Mouse (Mus musculus) urinary bladder, postnatal 36 days (tissue): Measurements from ENCODE around the gene Vsx2.
A peak's percentile ranks its signal among the peaks of the same experiment; 100 is the strongest.

ENCODE experiments used
- DNase-seq, 2 experiments: peaks; one replicate each; pipeline ENCODE4 v3.0.0; 2022; ENCODE audit warnings: low spot score in 2 of 2, mixed read lengths in 1 of 2

Gene Vsx2

DNA sequence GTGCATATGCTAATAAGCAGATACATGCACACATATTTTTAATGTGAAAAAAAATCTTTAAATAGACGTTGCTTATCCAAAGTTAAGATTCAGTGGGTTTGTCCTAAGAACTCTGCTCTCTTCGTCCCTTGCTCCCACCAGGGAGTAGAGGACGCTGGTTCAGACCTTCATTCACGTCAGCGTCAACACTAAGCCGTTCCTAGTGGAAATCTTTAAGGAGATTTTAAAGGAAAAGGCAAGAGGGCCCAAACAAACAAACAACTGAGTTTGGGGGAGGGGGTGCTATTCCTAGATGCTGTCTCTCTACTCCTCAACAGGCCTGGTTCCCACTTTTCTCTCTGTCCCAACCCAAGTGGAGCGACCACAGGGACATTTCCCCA, 2.8 kb downstream of the Vsx2 start:
- DNase-seq, result no peak

DNA sequence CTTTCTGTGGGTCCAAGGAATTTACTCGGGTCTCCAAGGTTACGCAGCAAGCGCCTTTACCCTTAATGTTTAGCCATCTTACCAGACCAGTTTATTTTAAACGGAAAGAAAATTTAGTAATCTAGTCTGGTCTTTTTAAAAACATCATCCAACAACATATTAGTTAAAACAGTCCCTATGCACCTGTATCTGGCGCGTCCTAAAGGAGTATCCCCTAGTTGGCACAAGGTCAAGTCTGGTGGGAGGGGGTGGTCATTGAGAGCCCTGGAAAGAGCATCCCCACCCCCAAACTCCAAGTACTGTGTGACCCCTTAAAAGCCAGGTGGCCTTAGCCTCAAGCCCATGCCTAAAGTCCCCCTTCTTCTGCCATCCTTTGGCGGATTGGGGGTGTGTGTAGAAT, 3.5 kb downstream of the Vsx2 start:
- no peak for DNase-seq

DNA sequence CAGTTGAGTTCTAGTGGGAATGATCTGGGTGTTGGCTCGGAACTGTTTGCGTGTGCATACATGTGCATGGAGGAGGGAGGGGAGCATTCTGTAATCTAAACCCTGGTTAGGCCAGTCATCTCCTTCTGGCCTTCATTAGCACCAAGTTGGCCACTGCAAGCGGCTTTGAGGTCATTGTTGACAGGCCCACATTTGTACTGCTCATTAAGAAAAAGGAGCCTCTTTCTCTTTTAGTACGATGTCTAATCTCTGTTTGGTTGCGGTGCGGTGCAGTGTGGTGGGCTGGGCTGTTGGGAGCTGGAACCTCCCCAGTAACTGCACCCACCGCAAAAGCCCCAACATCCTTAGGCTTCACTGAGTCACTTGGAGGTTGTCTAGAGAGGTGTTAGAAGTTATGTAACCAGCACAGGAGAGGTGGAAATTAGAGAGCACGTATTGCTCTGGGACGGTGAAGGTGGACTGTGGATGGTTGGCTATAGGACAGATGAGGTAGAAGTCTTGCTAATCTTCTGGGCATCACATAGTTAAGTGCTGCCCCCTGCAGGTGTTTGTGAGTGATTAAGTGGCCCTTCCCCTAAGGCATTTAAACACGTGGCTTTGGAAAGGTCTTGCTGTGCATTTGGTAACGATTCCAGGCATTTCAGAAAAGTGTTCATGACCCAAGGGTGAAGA, 8.3 kb downstream of the Vsx2 start:
- no peak for DNase-seq

DNA sequence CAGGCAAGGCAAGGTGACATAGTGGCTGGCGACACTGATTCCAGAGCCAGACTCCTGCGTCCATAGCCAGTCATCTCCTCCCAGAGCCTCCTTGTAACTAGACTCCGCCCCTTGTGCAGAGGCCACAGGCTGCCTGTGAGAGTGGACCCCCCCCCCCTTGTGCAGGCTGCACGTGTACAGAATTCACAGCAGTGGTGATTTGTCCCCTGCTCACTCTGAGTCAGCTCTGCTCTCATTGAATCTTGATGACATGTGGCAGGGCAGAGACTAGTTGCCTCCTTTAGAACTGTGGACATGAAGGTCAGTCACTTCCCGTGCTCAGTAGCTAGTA, 8.8 kb downstream of the Vsx2 start:
- DNase-seq, result no peak

DNA sequence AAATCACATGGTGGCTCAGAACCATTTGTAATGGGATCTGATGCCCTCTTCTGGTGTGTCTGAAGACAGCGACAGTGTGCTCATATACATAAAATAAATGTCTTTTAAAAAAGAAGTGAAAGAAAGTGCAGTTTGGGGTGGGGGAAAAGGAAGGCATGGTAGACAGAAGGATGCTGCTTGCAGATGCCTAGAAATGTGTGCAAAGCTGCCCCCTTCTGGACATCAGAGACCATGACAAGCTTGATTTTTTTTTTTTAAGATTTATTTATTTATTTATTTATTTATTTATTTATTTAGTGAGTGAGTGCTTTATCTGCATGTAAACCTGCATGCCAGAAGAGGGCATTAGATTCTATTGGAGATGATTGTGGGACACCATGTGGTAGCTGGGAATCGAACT, 11.7 kb downstream of the Vsx2 start:
- DNase-seq, result no peak

DNA sequence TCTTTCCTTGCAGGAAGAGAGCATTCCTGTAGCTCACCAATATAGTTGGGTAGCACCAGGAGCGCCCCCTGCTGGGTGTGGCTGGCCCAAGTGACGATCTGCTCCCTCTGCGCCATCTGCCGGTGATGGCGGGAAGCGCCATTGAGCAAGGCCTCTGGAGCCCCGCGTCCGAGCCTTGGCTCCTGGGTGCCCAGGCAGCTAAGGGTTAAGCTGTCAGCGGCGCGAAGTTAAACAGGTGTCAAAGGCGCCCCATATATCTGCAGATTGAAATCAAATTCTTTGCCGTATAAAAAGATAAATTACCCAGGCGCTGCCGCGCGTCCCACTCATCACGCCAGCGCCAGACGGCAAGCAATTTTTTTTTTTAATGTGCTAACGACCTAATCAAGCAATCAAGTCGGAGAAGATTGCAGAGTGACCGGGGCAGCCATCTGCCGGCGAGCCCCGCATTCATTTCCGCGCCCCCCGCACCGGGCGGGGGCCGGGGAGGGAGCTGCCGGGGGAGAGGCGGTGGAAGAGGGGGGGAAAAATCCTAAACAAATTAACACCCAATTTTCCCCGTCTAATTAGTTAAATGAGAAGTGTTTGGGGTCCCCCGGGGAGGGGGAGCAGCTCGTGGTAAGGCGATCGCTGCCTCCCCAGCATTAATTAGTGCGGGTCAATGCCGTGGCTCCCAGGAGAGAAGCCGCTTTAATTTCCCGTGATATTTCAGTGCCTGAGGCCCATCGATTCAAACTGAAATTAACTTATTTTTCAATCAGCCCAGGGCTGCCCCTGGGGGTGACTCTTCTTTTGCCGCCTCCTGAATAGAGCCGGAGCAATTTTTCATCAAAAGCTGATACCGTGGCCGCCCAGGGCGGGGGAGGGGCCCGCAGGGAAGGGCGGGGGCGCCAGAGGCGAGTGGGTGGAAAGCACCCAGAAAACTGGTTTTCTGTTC, 20.5 kb downstream of the Vsx2 start:
- DNase-seq, result peak; percentile 90 to 91

DNA sequence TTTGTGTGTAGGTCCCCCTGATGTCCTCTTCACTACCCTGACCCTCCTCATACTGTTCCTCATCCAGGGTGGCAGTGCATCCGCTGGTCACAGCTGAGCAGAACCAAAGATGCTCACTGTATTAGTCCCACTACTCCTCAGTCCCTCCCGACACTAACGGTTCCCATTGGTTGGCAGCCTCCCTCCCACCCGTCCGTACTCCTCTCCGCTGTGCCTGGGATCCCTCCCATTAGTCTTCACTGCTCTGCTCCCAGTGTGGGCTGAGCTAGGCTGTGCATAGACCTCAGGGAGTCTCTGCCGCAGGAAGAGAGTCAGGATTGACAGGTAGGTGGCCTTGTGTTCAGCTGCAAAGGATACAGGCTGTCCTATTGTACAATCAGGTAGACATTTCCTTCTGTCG, 28.8 kb downstream of the Vsx2 start:
- DNase-seq, result no peak

DNA sequence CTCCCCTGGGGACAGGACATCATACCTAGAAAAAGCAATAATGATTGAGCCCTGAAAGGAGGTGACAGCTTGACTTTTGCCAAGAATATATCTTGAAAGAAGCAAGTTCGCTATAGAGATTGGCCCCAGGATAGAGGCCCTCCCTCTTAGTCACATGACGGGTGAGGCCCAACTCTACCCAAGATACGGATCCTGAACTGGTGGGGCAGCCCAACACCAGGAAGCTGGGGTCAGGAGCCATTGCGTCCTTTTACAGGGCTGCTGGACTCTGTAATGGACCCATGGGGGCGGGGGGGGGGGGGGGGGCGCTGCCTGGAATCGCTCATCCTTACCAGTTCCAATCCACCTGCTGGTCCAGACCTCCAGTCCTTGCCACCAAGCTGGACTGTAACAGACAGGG, 34.4 kb downstream of the Vsx2 start:
- DNase-seq, result no peak

DNA sequence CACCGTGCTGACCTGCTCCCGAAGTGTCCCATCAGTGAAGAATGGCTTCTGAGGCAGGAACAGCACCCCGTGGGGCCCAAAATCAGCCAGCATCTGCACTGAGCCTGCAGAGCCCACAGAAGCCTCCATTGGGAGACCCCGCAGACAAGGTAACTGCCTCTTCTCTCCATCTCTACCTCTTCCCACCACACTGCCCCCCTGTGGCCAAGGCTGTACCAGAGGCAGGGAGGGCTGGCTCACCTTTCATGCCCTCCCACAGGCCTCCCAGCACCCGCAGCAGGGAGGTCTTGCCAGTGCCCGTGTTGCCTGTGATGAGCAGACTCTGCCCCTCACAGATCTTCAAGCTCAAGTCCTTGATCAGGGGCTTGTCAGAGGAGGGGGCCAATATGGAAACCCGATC, 36.3 kb downstream of the Vsx2 start:
- no peak for DNase-seq

DNA sequence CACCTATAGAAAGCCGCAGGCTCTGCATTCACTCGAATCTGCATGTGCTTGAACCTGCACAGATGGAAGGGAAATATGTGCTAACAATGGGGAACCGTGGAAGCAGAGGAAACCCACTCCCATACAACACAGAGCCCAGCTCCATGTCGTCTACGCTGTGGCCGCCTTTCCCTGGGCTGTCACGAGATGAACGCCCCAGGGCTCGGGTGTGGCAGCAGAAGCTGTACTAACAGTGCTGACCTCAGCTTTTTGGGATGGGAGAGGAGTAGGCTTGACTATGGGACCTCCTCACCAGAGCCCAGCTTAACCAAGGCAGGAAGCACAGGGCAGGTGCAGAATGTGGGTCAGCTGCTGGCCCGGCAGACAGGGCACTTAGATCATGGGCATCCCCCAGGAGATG, 42.2 kb downstream of the Vsx2 start:
- no peak for DNase-seq

DNA sequence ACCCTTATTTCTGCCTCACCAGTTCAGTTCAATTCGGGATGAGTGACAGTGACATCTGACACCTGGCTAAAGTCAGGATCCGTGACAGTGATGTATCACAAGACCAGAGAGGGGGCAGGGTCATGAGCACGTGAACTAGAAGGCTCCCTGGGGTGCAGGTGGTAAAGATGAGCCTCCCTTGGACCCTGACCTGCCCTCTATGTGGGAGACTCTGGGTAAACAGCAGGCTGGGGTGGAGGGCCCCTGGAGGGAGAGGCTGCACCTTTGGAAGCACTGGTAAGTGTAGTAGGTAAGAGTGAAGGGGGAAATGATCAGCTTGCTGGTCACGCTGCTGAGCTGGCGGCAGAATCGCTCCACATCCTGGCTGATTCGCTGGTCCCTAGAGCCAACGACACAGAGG, 43.0 kb downstream of the Vsx2 start:
- no peak for DNase-seq

DNA sequence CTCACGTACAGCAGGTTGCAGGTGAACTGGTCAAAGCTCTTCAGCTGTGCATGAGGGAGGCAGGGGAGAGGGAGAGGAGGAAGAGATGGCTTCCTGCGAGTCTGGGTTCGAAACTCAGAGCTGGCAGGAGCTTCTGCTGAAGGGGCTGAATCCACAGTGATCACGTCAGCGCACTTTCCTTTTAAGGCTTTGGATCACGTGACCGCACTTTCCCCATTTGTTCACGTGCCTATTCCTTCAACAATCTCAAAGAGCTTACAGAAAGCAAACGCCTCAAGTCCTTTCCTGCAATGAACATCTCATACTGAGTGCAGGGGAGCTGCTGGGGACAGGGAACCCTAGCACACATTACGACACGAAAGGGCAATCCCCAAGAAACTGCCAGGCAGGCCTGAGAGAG, 44.4 kb downstream of the Vsx2 start:
- DNase-seq, result no peak

DNA sequence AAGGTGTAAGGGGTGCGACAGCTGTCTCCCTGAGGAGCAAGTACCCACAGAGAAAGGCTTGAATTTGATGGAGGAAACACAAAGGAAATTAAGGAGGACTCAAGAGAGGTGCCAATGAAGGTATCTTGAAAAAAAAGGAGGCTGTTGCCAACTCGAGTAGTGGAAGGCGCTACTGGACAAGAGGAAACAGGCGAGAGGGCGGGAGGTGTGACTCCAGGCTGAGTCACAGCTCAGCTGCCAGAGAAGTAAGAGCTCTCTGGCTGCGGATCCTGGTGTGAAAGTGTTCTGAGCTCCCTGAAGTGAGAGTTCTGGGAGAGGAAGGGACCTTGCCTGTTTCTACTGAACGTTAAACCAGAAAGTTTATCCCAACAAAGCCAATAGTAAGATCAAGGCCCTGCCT, 45.0 kb downstream of the Vsx2 start:
- peak; percentile 44 to 67 for DNase-seq

DNA sequence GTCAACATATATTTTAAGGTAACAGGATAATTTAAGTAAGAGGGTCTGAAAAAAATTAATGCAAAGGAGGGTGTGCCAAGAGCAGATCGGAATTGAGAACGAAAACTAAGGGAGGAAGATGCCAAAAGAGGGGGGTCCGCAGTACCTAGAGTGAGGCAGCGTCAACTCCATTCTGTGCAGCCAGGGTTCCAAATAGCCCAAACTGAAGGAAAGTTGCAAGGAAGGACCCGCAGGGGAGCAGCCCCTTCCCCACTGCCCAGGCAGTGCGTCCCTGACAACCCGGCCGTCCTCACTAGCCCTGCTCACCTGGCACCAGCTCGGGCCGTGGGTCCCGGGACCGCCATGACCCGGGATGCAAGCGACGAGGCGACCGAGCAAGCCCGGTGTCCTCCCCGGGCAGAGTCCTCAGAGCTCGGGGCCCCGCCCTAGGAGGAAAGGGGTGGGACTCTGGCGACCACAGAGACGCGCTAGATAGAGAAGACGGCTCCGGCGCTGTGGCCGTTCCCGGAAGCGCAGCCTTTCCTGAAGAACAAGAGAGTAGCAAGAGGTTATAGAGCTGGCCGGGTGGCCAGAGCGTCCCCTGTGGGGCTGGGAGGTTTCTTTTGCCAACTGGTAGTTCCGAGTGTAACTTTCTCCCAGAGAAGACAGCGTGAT, 47.5 kb downstream of the Vsx2 start, which contains the start of gene Abcd4:
Gene Abcd4 (minus strand): TSS at position 437 of the 654 bp plus-strand sequence.
- peak; percentile 90 to 96 for DNase-seq

DNA sequence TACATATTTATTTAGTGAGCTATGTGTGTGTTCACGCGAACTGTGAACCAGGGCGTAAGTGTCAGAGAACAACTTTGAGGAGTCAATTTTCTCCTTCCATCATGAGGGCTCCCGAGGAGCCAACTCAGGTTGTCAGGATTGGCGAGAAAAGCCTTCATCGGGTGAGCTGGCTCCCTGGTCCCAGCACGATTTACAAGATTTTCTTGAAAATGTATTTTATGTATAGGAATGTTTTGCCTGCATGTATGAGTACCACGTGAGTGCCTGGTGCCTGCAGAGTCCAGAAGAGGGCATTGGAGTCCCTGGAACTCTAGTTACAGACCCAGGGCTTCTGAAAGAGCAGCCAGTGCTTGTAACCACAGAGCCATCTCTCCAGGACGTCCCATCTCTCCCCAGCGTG, 48.1 kb downstream of the Vsx2 start:
- no peak for DNase-seq

DNA sequence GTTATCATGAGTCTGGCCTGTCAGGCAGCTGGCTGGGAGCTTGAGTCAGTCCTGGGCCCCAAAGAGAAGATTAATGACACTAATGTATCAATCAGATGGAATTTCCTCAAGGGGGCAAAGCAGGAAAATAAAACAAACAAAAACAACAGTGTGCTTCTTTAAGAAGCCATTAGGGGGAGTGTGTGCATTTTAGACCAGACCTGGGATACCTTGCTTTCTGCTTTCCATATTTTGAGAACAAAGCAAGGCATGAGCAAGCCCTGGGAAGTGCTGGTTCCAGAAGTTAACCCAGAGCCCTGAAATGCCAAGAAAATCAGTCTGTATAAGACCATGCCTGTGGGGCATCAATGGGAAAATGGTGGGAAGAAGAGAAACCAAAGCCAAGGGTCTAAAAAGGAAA, 51.4 kb downstream of the Vsx2 start:
- no peak for DNase-seq

DNA sequence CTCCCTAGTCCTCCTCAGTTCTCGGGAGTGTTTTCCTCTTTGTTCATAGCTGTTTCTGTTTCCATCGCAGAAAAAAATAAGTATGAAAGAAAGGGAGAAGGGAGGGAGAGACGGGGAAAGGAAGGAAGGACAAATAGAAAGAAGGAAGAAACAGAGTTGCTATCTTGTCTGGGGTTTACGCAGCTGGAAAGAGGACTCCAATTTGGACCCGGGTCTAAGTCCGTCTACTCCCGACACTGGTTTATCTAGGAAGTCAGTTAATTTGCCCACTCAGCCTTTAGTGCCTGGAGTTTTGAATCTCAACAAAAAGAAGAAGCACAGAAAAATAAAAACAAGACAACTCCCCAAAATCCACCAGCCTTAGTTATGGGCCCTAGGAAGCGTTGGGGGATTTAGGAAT, 55.0 kb downstream of the Vsx2 start:
- no peak for DNase-seq

DNA sequence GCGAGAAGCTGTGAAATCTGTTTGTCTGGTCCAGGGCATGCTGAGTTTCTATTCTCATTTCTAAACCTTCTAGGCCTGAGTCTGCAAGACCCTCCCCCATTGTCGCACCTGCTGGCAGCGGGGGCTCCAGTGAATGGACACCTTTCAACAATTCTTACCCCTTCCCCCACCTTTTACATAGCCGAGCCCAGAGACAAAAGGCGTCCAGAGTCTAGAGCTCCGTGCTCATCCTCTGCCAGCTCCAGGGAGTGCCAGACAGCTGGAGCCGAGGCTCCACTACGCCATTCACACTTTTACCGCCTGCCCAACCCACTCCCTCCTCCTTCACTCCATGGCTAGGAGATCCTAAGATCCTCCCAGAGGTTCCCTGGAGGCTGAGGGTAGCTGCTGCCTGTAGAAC, 55.6 kb downstream of the Vsx2 start:
- no peak for DNase-seq

DNA sequence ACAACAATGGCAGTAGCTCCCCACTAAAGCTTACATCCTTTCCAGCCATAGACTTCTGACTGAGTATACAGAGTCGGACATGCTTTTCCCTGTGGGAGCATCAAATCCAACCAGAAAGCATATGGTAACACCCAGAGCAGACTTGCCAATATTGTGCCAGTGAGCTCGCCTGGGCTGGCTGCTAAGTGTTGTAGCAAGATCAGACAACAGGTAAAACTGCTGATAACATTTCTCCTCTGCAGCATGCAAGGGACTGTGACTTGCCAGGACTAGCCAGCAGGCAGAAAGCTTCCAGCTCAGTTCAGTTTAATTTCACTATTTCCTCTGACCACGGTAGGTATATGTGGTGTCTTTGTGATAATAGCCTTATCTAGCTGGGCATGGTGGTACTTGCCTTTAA, 62.3 kb downstream of the Vsx2 start:
- peak; percentile 16 to 44 for DNase-seq

DNA sequence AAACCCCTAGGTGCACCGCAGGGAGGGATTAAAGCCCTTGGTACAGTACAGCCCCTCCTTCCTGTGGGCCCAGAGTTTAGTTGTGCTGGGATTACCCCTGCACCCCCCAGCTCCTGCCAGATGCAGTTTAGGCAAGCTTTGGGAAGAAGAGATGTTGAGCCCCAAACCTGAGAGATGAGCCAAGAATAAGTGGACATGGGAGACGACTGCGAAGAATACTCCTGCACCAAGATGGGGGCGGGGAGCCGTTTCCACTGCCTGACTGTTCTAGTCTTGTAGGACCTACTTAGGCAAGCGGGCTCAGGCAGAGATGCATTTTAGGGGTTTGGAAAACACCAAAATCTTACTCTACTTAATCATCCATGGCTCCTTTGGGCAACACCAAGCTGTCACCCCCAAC, 70.7 kb downstream of the Vsx2 start:
- no peak for DNase-seq

DNA sequence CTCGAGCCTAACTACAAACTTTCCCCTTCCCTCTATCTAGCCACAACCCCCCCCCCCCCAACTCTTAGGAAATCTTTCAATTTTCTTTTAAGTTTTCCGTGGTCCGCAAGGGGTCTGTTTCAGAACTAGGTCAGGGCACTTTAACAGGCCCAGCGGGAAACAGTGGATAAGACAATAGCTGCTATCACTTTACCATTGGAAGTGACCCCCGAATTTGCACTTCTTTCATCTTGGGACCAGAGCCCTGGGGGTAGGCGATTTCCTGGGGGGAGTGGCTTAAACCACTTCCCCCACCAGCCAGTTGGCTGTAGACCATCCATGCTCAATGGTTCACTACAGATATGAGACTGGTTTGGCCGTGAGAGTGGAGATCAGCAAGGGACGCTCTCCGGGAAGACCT, 71.1 kb downstream of the Vsx2 start, which contains the start of gene Vrtn:
Gene Vrtn (plus strand): TSS at position 366 of the 400 bp plus-strand sequence.
- no peak for DNase-seq
